Mouse (Mus musculus) right cerebral cortex, postnatal 4 days (tissue): Measurements from ENCODE around the gene Fam20a.

Experiments
- DNase-seq: peaks from one replicate; pipeline ENCODE4 v3.0.0-alpha.2; 2022

Fam20a gene

GRCm38 (mm10) chr11:109721781-109722446, at the start of gene Fam20a:
Gene Fam20a (minus strand): TSS chr11:109722279.
- DNase-seq = peak; percentile 56

- DNase-seq = no peak
These were observed 49.3 kb upstream of the Fam20a start for GRCm38 (mm10) chr11:109771381-109771780.

- DNase-seq = no peak
These were observed 48.1 kb upstream of the Fam20a start for GRCm38 (mm10) chr11:109770185-109770584.

GRCm38 (mm10) chr11:109769091-109769490, 47.0 kb upstream of the Fam20a start:
- no peak for DNase-seq

GRCm38 (mm10) chr11:109760063-109760462, 38.0 kb upstream of the Fam20a start:
- DNase-seq = no peak

- DNase-seq = no peak
These were observed 36.6 kb upstream of the Fam20a start for GRCm38 (mm10) chr11:109758616-109759215.

- DNase-seq = no peak
These were observed 32.1 kb upstream of the Fam20a start for GRCm38 (mm10) chr11:109754105-109754602.

- no peak for DNase-seq
These were observed 29.8 kb upstream of the Fam20a start for GRCm38 (mm10) chr11:109751636-109752603.

- DNase-seq = no peak
These were observed 23.1 kb upstream of the Fam20a start for GRCm38 (mm10) chr11:109745210-109745609.

GRCm38 (mm10) chr11:109737967-109738366, 15.9 kb upstream of the Fam20a start:
- no peak for DNase-seq

- no peak for DNase-seq
These were observed 14.3 kb upstream of the Fam20a start for GRCm38 (mm10) chr11:109736406-109736805.

- no peak for DNase-seq
These were observed 12.3 kb upstream of the Fam20a start for GRCm38 (mm10) chr11:109734341-109734740.

- no peak for DNase-seq
These were observed 10.8 kb upstream of the Fam20a start for GRCm38 (mm10) chr11:109732726-109733438.

- DNase-seq = no peak
These were observed 6.3 kb upstream of the Fam20a start for GRCm38 (mm10) chr11:109728371-109728770.

GRCm38 (mm10) chr11:109722711-109723110, 632 bp upstream of the Fam20a start:
- DNase-seq = no peak

- DNase-seq = no peak
These were observed 729 bp downstream of the Fam20a start for GRCm38 (mm10) chr11:109721320-109721780.

- no peak for DNase-seq
These were observed 1.2 kb downstream of the Fam20a start for GRCm38 (mm10) chr11:109720809-109721319.

GRCm38 (mm10) chr11:109719399-109719798, 2.7 kb downstream of the Fam20a start:
- no peak for DNase-seq

- DNase-seq = no peak
These were observed 3.8 kb downstream of the Fam20a start for GRCm38 (mm10) chr11:109717966-109718895.

- no peak for DNase-seq
These were observed 4.6 kb downstream of the Fam20a start for GRCm38 (mm10) chr11:109717448-109717847.

- DNase-seq = no peak
These were observed 5.1 kb downstream of the Fam20a start for GRCm38 (mm10) chr11:109716981-109717380.
